Mouse (Mus musculus) hindbrain, postnatal 0 days (tissue): ENCODE measurements around the gene Fam131c. TPM values are rescaled to one million over a fixed set of nuclear protein-coding genes. Genes with fewer than 3 reads are reported as not detected.

ENCODE experiments used
- ATAC-seq: fragments of 200-750 bp; cut with Nextera tagmentation; 2 replicates; pipeline ENCODE4 v1.8.0; 2017; ENCODE audit warnings: mild to moderate bottlenecking, moderate TSS enrichment, moderate library complexity
- DNase-seq: peaks from one replicate; pipeline ENCODE4 v3.0.0-alpha.2; 2015; ENCODE audit warnings: low spot score
- H3K27ac ChIP-seq: fragments of 300-500 bp; sonication (generic); 2 replicates; pipeline ENCODE4 v1.5.1; 2014; ENCODE audit warnings: mild to moderate bottlenecking
- H3K27me3 ChIP-seq: fragments of 300-500 bp; sonication (generic); 2 replicates; pipeline ENCODE4 v1.6.1; 2014; ENCODE audit warnings: low read length, mixed read lengths; ENCODE audit not compliant: insufficient read depth
- H3K36me3 ChIP-seq: fragments of 300-500 bp; sonication (generic); 2 replicates; pipeline ENCODE4 v1.6.1; 2014; ENCODE audit warnings: low read length, mixed read lengths; ENCODE audit not compliant: insufficient read depth
- H3K4me1 ChIP-seq: fragments of 300-500 bp; sonication (generic); 2 replicates; pipeline ENCODE4 v1.6.1; 2014; ENCODE audit warnings: antibody characterized with exemption, low read length, mixed read lengths; ENCODE audit not compliant: insufficient read depth
- H3K4me2 ChIP-seq: fragments of 300-500 bp; sonication (generic); 2 replicates; pipeline ENCODE4 v1.6.1; 2014; ENCODE audit warnings: low read depth, mild to moderate bottlenecking, low read length, moderate library complexity, mixed read lengths
- H3K4me3 ChIP-seq: fragments of 300-500 bp; sonication (generic); 2 replicates; pipeline ENCODE4 v1.5.1; 2014; ENCODE audit warnings: low read length
- H3K9ac ChIP-seq: fragments of 300-500 bp; sonication (generic); replicated peaks from 2 replicates; pipeline ENCODE4 v1.6.1; 2014; ENCODE audit warnings: mild to moderate bottlenecking, low read length, moderate library complexity, mixed read lengths
- H3K9me3 ChIP-seq: fragments of 300-500 bp; sonication (generic); 2 replicates; pipeline ENCODE4 v1.6.1; 2016; ENCODE audit warnings: low read length, mixed read lengths
- CTCF ChIP-seq: IDR thresholded peaks from 2 replicates; pipeline ENCODE4 v1.5.1; 2016; ENCODE audit warnings: antibody characterized with exemption, control low read depth, low read depth
- WGBS: fragments of 180-500 bp; shearing (Covaris S2); extraction: QIAGEN DNeasy Blood & Tissue Kit; methylation state at CpG from one replicate; pipeline ENCODE4 v1.1.7; 2014; 5-methylcytosine and 5-hydroxymethylcytosine counted together
- polyA plus RNA-seq: library from polyadenylated mRNA; unstranded; fragments of >200 nt; fragmentation: Nextera tagmentation; extraction: Ambion mirVana; gene quantifications from 2 replicates; pipeline ENCODE4 v1.2.1, GENCODE M21; 2015
- total RNA-seq: library from RNA; depleted of rRNA; stranded (reverse); fragments of >200 nt; gene quantifications from 2 replicates; pipeline ENCODE4 v1.2.3, GENCODE M21; 2014

Gene Fam131c
- total and polyA plus RNA-seq, 2 experiments from 2014 or later = 46.3 to 95.3 TPM

DNA sequence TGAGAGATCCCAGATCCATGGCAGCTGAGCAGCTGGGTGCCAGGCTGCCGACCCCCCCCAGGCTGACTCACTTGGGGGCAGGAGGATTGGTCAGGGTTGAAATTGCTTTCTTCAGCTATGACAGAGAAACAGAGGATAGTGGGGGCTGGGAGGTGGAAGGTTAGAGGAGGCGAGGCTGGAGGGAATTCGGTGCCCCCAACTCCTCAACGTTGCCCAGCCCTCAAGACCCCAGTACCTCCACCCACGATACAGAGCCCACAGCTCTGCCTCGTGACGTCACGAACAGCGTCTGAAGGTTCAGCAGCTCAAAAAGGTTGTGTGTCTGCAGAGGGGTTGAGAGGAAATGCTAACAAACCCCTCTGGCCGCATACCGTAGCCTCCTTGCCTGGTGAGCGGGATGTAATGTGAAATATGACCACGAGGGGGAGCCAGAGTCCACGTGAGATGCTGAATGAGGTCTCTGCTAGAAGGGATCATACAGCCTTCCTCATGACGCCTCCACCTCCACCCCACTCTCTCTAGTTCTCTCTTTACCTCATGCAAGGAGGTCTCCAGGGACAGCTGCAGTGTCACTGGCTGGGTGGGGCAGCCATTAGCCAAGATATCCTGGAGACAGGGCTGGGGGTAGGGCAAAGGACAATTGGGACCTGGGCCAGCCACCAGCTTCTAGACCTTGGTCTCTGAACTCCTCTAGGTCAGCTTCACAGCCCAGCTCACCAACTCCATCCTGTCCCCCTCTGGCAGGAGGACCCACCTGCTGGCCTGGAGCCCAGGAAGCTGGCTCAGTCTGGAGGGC, 36.7 kb downstream of the Fam131c start:
- Histone ChIP-seq H3K4me2 (peak overlapping the region; percentile 40; the same call in 1 of the 2 replicates), H3K4me1 (no peaks in the 10 kb centered on the region), H3K36me3 (no peaks in the 10 kb centered on the region), H3K4me3 (no peak overlapping the region), H3K27me3 (no peaks in the 10 kb centered on the region), H3K9me3 (no peaks in the 10 kb centered on the region), H3K27ac (no peak overlapping the region), H3K9ac (peak overlapping the region; percentile 40; the same call in 1 of the 2 replicates)
- peak; percentile 86 for ATAC-seq
- TF ChIP-seq CTCF = peak; percentile 99
- peak; percentile 90 for DNase-seq
- WGBS = 10% methylated on average over 15 of the region's 15 CpGs

- DNase-seq (no peak), ATAC-seq (no peak)
- no peak overlapping the region for H3K27ac ChIP-seq
- H3K4me3 ChIP-seq = no peak overlapping the region
- H3K4me1 ChIP-seq = no peaks in the 10 kb centered on the region
- WGBS = 81% methylated on average over 3 of the region's 3 CpGs
- H3K9ac ChIP-seq = no peak overlapping the region
- H3K36me3 ChIP-seq = no peaks in the 10 kb centered on the region
- TF ChIP-seq CTCF = no peak
- no peak overlapping the region for H3K4me2 ChIP-seq
- H3K9me3 ChIP-seq = no peaks in the 10 kb centered on the region
- H3K27me3 ChIP-seq = no peaks in the 10 kb centered on the region
These were observed 37.2 kb downstream of the Fam131c start for GRCm38 (mm10) chr4:141405314-141405622.

DNA sequence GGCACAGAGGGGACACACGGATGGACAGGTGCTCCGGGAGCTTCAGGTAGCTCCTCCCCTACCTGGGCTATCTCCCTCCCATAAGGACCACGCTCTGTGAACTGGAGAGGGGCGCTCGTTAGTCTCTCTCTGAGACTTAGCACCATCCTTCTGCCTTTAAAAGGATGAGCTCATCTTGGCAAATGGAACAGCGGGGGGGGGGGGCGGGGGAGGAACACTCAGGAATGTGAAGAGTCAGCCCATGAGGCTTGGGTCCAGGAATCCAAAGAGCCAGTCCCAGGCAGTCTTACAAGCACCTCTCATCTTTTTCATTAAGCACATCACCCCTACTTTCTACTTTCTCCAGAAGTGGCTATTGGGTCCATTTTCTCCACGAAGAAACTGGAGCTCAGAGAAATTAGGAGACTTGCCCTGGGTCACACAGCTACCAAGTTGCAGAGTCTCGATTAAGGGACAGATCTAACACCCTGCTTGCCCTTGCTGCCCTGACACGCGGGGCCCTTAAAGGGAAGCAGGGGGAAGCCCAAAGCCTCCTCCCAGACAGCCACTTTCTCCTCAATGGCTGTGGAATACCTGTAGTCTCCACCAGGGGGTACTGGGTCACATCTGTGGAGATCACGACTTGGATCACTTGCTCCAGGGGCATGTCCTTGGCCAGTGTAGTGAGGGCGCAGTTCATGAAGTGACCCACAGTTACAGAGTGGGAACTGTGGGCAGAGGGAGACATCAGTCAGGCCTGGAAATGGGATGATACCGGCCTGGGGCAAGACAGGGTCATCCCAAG, 38.7 kb downstream of the Fam131c start:
- H3K4me2 ChIP-seq = no peak overlapping the region
- WGBS = 55% methylated on average over 12 of the region's 14 CpGs
- TF ChIP-seq CTCF = peak; percentile 77
- no peaks in the 10 kb centered on the region for H3K4me1 ChIP-seq
- no peak overlapping the region for H3K27ac ChIP-seq
- no peaks in the 10 kb centered on the region for H3K36me3 ChIP-seq
- peak; percentile 40 for DNase-seq
- no peak for ATAC-seq
- H3K27me3 ChIP-seq = no peaks in the 10 kb centered on the region
- H3K9me3 ChIP-seq = no peaks in the 10 kb centered on the region
- no peak overlapping the region for H3K9ac ChIP-seq
- no peak overlapping the region for H3K4me3 ChIP-seq

GRCm38 (mm10) chr4:141408577-141408976, 40.6 kb downstream of the Fam131c start:
- DNase-seq (no peak), ATAC-seq (no peak)
- no peak for TF ChIP-seq CTCF
- no peak overlapping the region for H3K4me3 ChIP-seq
- H3K9ac ChIP-seq = no peak overlapping the region
- no peaks in the 10 kb centered on the region for H3K9me3 ChIP-seq
- no peaks in the 10 kb centered on the region for H3K36me3 ChIP-seq
- H3K27me3 ChIP-seq = no peaks in the 10 kb centered on the region
- 93% methylated on average over 3 of the region's 3 CpGs for WGBS
- H3K4me1 ChIP-seq = no peaks in the 10 kb centered on the region
- H3K27ac ChIP-seq = no peak overlapping the region
- no peak overlapping the region for H3K4me2 ChIP-seq

DNA sequence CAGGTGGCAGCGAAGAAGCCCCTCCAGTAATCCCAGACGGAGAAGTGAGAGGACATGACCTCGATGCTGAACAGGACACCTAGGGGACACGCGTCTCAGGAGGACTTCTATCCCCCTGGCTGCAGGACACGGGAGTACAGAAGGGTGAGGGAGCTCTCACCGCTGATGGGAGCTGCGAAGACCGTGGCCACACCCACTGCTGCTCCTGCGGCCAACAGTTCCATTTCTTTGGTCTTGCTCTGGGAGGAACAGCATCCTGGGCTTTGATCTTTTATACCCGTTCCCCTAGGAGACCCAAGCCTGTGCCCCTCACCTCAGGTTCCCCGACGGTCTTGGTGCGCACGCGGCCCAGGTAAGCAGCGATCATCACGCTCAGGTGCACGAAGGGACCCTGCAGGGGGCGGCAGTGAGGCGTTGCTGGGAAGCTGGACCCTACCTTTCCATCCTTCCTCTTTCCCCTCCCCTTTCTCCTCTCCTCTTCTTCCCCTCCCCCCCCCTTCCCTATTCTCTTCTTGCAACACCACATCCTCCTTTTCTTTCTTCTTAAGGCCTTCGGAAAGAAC, 43.5 kb downstream of the Fam131c start:
- DNase-seq (no peak), ATAC-seq (no peak)
- Histone ChIP-seq H3K4me1 (no peaks in the 10 kb centered on the region), H3K27ac (no peak overlapping the region), H3K36me3 (no peaks in the 10 kb centered on the region), H3K27me3 (no peaks in the 10 kb centered on the region), H3K4me3 (no peak overlapping the region), H3K4me2 (no peak overlapping the region), H3K9me3 (no peaks in the 10 kb centered on the region), H3K9ac (no peak overlapping the region)
- TF ChIP-seq CTCF = peak; percentile 39
- 13% methylated on average over 22 of the region's 22 CpGs for WGBS

GRCm38 (mm10) chr4:141415924-141416323, 47.9 kb downstream of the Fam131c start, which contains the start of gene Clcnkb:
Gene Clcnkb (minus strand): TSS chr4:141416014.
- no peak for TF ChIP-seq CTCF
- no peaks in the 10 kb centered on the region for H3K9me3 ChIP-seq
- DNase-seq = no peak

More at GRCm38 (mm10) chr4:141415924-141416323, 47.9 kb downstream of the Fam131c start, which contains the start of gene Clcnkb:
- WGBS = 66% methylated on average over 7 of the region's 7 CpGs
- H3K9ac ChIP-seq = no peak within 1 kb of the TSS
- no peak for ATAC-seq
- no peaks in the 10 kb centered on the region for H3K4me1 ChIP-seq
- H3K36me3 ChIP-seq = no peaks in the 10 kb centered on the region
- no peak within 1 kb of the TSS for H3K4me3 ChIP-seq
- H3K27me3 ChIP-seq = no peaks in the 10 kb centered on the region
- H3K4me2 ChIP-seq = no peak within 1 kb of the TSS
- H3K27ac ChIP-seq = no peak within 1 kb of the TSS
